Mouse (Mus musculus) olfactory bulb, adult 2 months (tissue): ENCODE measurements around the gene Ssxb1. TPM values are rescaled to one million over a fixed set of nuclear protein-coding genes. Genes with fewer than 3 reads are reported as not detected.
"Not testable (repeated sequence)": the region's sequence is repeated elsewhere in the genome, so short reads cannot be mapped to it uniquely, and the experiment has no call there.

Experiments used
- H3K27ac ChIP-seq: fragments of 200-500 bp; 2 replicates; pipeline ENCODE4 v1.5.1; 2012; ENCODE audit warnings: low read depth, low read length; ENCODE audit not compliant: insufficient read depth
- H3K4me1 ChIP-seq: fragments of 200-500 bp; 2 replicates; pipeline ENCODE4 v1.6.1; 2012; ENCODE audit warnings: low read length; ENCODE audit not compliant: control insufficient read depth, insufficient read depth
- H3K4me3 ChIP-seq: fragments of 200-500 bp; 2 replicates; pipeline ENCODE4 v1.5.1; 2012; ENCODE audit warnings: mild to moderate bottlenecking, low read depth, low read length, moderate library complexity; ENCODE audit not compliant: insufficient read depth
- WGBS: fragments of 180-500 bp; shearing (Covaris S2); methylation state at CpG from one replicate; pipeline ENCODE4 v1.1.7; 2018; 5-methylcytosine and 5-hydroxymethylcytosine counted together
- polyA plus RNA-seq: library from polyadenylated mRNA; stranded (reverse); fragments of >200 nt; gene quantifications from 2 replicates; pipeline ENCODE4 v1.2.4, GENCODE M21; 2012; ENCODE audit warnings: low replicate concordance; ENCODE audit not compliant: missing spikeins, insufficient read depth, insufficient read length

Gene Ssxb1
- not detected in 2 replicates for polyA plus RNA-seq

DNA sequence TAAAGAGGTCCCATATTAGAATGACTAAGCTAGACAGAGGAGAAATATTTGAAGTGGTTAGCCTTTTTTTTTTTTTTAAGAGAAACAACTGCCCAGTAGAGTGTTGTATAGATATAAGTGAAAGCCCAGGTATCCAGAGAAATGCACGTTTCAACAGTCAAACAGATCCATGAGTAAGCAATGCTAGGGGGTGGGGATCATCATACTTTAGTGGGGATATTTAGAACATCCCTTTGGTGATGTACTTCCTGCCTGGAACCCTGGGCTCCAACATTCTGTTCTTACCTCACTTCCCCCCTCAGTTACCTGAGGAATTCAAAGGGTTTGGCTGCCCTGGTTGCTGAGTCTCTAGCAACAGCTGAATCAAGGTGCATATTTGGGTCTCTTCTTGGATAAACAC is at the start of gene Ssxb1:
Gene Ssxb1, plus strand, starts transcription at position 301 of the 400 bp plus-strand sequence.
- 35% methylated on average over 1 of the region's 1 CpGs for WGBS
- H3K27ac ChIP-seq, H3K4me3 ChIP-seq, H3K4me1 ChIP-seq: not testable (repeated sequence)

DNA sequence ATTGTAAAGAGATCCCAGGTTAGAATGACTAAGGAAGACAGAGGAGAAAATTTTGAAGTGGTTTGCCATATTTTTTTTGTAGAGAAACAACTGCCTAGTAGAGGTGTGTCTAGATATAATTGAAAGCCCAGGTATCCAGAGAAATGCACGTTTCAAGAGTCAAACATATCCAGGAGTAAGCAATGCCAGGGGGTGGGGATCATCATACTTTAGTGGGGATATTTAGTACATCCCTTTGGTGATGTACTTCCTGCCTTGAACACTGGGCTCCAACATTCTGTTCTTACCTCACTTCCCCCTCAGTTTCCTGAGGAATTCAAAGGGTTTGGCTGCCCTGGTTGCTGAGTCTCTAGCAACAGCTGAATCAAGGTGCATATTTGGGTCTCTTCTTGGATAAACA is 46.4 kb upstream of the Ssxb1 start, which contains the start of gene Ssxb9:
Gene Ssxb9, plus strand, starts transcription at position 301 of the 400 bp plus-strand sequence.
- H3K4me3 ChIP-seq, H3K27ac ChIP-seq, H3K4me1 ChIP-seq: not testable (repeated sequence)
- 14% methylated on average over 1 of the region's 1 CpGs for WGBS

DNA sequence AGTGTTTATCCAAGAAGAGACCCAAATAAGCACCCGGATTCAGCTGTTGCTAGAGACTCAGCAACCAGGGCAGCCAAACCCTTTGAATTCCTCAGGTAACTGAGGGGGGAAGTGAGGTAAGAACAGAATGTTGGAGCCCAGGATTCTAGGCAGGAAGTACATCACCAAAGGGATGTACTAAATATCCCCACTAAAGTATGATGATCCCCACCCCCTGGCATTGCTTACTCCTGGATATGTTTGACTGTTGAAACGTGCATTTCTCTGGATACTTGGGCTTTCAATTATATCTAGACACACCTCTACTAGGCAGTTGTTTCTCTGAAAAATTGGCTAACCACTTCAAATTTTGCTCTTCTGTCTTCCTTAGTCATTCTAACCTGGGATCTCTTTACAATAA is 48.5 kb downstream of the Ssxb1 start, which contains the start of gene Ssxb2:
Gene Ssxb2, minus strand, starts transcription at position 101 of the 400 bp plus-strand sequence.
- WGBS: 73% methylated on average over 2 of the region's 2 CpGs
- H3K4me3 ChIP-seq, H3K27ac ChIP-seq, H3K4me1 ChIP-seq: not testable (repeated sequence)

Other genes starting within 250 kb of the Ssxb1 start
- gene Tbc1d25, start 237.1 kb upstream of the Ssxb1 start, polyA plus RNA-seq: not detected in 2 replicates
- not detected in 2 replicates for gene Ebp, start 219.8 kb upstream of the Ssxb1 start, polyA plus RNA-seq
- not detected in 2 replicates for gene Porcn, start 206.8 kb upstream of the Ssxb1 start, polyA plus RNA-seq
- gene Ftsj1, start 160.9 kb upstream of the Ssxb1 start, polyA plus RNA-seq: not detected in 2 replicates
- not detected in 2 replicates for gene Slc38a5, start 142.2 kb upstream of the Ssxb1 start, polyA plus RNA-seq
- gene Ssxb10, start 85.9 kb upstream of the Ssxb1 start, polyA plus RNA-seq: not detected in 2 replicates
- gene Ssxb9, start 46.3 kb upstream of the Ssxb1 start, polyA plus RNA-seq: not detected in 2 replicates
- not detected in 2 replicates for gene Ssxb2, start 48.4 kb downstream of the Ssxb1 start, polyA plus RNA-seq
- not detected in 2 replicates for gene Gm14459, start 111.6 kb downstream of the Ssxb1 start, polyA plus RNA-seq
- gene Ssxb6, start 134.9 kb downstream of the Ssxb1 start, polyA plus RNA-seq: not detected in 2 replicates
- not detected in 2 replicates for gene Ssxb3, start 178.5 kb downstream of the Ssxb1 start, polyA plus RNA-seq